Mouse (Mus musculus): Measurements from ENCODE around the gene Tcte2.

The Tcte2 gene

DNA sequence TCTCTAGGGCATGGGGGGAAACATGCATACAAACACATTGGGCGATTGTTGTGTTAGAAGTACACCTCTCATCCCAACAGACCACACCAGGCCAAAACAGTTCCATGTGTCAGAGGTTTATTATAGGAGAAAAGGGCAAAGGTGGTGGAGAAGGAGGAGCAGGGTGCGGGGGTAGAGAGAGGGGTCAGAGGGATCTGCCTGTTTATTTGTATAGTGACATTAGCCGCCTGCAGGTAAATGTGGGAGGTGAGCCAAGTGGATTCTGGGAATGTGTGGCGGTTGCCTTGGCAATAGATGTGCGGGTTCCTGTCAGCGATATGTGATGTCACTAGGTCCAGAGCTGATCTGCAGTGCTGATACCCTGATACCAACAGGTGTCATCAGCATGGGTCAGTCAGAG is 45.3 kb downstream of the Tcte2 start:
- no peak for DNase-seq

GRCm38 (mm10) chr17:13715511-13715910 is 46.1 kb downstream of the Tcte2 start:
- no peak for DNase-seq

- DNase-seq = no peak
Measured at GRCm38 (mm10) chr17:13714654-13715053, 47.0 kb downstream of the Tcte2 start.

DNA sequence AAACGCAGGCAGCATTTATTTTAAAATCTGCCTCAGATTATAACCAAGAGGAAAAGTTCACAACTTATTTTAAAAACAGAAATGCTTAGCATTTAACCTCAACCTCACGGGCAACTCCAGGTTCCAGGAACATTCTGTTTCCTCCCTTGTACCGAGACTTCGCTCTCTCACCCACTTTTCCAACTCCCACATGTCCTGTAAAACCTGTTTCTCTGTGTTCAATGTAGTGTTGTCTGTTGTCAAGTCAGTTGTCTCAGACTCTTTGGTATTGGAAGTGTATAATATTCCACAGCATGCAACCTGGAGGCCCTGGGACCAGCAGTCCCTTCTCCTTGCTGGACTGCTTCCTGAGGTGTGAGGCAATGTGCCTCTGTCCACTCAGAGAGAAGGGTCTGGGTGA is 47.5 kb downstream of the Tcte2 start:
- no peak for DNase-seq

GRCm38 (mm10) chr17:13712518-13712917 is 49.1 kb downstream of the Tcte2 start:
- no peak for DNase-seq

- no peak for DNase-seq
Measured at GRCm38 (mm10) chr17:13712116-13712515, 49.5 kb downstream of the Tcte2 start.

- peak; percentile 45 for DNase-seq
Measured at GRCm38 (mm10) chr17:13711173-13711572, 50.5 kb downstream of the Tcte2 start.

DNA sequence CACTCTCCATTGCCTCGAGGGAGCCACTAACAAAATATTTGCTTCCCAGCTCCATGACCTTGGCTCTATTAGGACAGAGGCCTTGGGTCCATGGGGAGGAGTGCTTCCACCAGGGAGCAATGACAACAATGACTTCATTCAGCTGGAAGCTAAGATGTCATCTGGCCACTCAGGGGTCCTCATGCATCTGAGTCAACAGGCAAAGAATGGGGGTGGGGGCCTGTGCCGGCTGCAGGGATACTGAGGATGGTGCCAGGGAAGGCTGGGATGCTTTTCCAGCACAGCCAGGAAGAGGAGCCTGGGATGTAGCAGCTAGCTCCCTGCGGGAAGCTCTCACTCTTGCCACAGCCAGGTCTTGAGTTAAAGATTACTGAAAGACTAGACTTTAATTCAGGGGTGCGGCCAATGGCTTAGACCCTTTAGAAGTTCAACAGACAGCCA is 56.1 kb downstream of the Tcte2 start:
- DNase-seq = no peak

DNA sequence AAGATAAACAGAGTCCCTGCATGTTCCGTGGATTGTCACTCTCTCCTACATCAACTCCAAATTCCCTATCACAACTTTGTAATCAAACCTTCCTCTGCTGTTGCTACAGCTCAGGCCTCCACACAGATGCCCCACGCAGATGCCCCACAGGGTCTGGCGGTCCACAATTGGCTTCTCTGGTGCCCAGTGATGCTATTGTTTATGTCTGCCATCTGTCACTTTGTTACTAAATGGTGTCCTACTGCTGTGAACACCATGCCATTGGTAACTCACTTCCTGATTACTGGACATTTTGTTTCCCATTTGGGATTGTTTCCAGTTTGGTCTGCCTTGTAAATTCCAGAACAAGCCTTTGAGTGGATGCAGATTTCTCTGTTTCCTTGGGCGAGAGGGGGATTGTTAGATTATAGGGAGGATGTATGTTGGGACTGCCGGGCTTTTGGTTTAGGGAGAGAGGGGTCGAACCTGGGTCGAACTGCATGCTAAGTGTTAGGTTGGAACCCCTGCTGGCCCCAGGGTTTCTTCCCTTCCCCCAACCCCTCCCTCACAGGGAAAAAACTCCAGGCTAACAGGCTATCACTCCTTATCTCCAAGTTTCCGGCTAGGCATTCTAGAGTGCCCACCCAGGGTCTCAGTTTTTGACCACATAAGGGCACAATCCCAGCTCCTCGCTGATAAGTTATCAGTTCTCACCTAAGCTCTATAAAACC is 57.9 kb downstream of the Tcte2 start:
- DNase-seq = peak; percentile 82

GRCm38 (mm10) chr17:13700131-13701016 is 61.3 kb downstream of the Tcte2 start:
- no peak for DNase-seq

DNA sequence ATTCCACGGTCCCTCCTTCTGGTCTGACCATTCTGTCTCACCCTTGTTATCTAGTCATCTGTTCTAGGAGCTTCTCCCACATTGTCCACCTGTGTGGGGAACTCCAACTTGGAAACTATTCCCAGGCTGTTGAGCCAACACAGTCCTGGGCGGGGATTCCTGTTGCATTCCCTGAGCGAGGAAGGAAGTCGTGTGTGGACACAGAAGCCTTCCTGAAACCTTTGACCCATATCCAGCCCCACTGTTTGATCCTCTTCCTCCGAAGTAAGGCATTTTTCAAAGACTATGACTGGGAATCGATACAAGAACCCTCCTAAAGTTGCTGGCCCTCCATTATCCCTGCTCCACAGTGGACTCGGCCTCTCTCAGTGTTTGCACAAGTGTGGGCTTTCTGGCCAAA is 61.9 kb downstream of the Tcte2 start:
- no peak for DNase-seq

DNA sequence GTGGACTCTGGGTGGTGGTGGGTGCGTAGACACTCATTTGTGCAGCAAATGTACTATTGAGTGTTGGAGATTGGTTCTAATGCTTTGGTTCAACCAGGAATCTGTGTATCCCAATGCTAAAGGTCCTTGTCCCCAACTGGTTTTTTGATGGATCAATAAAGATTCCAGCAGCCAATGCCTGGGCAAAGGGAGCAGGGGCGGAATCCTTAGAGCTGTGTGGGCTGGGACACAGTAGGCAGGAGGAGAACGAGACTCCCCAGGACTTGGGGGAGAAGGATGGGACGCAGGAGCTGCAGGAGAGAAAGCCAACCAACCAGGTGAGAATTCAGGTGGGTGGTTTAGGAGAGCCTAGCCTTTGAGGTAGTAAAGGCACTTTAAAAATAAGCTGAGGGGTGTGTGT is 63.4 kb downstream of the Tcte2 start:
- DNase-seq = no peak

DNA sequence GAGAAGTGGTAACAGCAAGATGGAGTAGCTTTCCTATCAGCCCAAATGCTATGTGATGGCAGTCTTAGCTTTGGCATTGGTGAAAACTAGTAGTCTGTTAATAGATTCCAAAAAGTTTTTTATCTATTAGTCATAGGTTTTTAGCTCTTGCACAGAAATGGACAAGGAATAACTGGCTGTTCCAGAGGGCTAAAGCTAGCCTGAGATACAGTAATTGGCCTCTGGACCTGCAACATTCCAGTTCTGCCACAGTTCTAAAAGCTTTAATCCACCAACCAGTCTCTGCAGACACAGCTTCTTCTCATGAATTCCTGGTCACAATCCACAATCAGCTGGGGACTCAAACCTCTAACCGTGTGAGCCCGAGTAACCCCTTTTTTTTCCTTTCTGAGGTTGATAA is 64.0 kb downstream of the Tcte2 start:
- DNase-seq = no peak

DNA sequence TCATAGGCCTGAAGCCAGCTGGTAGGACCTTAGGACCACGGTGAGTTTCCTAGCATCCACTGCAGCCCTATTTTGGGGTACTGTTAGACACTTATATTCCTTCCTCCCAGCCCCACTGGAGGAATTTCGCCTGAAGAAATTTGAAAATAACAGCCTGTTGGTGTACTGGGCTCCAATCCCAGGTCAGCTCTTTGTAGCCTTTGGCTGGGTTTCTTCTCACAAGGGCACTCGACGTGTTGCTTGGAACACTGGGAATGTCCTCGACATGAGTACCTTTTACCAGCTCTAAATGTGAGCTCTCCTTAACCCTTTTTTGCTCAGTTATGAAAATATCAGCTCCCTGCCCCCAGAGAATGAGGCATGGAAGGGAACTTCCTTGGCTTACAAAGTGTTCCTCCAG is 65.7 kb downstream of the Tcte2 start:
- no peak for DNase-seq

- DNase-seq = no peak
Measured at GRCm38 (mm10) chr17:13695211-13695610, 66.4 kb downstream of the Tcte2 start.

DNA sequence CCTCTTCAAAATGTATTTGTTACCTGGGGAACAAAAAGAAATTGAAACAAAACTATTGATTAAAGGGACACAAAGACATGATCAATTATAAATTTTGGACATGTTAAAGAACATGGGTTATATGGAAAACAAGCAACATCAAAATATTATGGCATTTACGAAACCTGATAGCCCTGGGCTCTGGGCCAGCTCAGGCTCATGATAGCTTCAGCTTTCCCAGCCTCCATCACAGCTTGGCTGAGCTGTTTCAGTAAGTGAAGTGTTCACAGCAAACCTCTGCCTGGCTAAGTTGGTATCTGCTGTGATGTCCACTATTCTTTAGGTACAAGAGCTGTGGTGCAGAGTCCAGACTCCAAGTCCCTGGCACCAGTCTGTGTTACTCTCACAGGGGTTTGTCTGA is 67.4 kb downstream of the Tcte2 start:
- DNase-seq = no peak

GRCm38 (mm10) chr17:13687656-13688055 is 74.0 kb downstream of the Tcte2 start:
- DNase-seq = no peak

GRCm38 (mm10) chr17:13687086-13687485 is 74.5 kb downstream of the Tcte2 start:
- DNase-seq = no peak

DNA sequence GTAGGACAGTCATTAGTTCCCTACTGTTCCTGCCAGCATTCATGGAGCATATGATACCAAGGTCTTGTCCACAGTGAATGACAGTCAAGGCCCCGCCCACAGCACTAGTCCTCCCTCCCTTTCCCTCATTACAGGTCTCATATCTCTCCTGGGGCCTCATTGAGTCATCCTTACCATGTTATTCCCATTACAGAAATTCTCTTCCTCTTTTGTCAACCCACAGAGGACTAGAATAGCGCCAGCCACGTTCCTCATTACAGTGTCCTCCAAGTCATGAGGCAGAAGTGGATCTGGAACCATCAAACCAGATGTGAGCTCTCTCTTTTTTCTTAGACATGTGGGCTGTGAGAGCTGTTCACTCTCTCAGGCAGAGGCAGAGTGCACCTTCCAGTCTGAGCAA is 76.0 kb downstream of the Tcte2 start:
- no peak for DNase-seq

DNA sequence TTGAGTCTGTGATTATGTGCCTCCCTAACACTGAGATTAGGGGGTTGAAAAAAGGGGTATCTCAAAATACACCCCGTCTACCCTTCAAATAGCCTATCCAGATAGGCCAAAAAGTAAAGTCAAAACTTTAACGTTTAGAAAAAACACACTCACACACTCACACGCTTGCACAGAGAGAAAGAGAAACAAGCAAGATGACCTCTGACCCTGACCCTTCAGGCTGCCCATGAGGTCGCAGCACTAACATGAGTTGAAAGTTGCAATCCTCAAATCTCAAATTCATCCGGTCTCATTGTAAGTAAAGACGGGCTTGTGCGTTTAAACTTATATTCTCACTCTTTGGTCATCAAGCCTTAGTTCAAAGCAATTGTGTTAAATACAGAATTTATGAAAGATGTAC is 77.4 kb downstream of the Tcte2 start:
- no peak for DNase-seq

- no peak for DNase-seq
Measured at GRCm38 (mm10) chr17:13683411-13684174, 78.0 kb downstream of the Tcte2 start.

- DNase-seq = no peak
Measured at GRCm38 (mm10) chr17:13683027-13683410, 78.6 kb downstream of the Tcte2 start.

DNA sequence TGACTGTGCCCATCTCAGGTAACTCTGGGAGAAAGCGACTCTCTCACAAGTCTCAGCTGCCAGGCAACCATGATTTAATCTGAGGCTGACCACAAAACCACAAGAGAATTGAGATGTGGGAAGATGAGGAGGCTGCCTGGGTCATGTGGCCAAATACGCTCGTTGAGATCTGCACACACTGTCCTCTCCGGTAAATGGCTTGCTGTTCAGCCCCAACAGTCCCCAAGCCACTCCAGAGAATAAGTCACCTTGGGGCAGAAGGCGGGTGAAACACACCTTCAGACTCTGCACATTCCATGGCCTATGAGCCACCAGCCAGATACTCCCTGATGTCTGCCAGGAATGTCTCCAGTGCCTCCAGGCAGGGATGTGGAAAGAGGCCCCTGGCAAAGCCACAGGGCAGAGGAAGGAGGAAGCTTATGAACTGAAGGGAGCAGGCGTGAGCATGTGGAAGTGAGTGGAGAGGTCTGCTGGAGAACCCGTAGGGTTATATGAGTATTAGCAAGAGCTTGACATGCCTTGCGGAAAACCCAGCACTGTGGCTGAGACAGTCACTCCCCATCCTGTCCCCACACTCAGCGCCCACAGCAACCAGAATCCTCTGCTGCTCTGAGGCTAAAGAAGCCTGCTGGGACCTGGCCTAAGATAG is 79.1 kb downstream of the Tcte2 start:
- no peak for DNase-seq
